Mouse (Mus musculus): ENCODE data around the gene Hdhd5.

Gene Hdhd5

GRCm38 (mm10) chr6:120481538-120481937 lies 49.6 kb downstream of the Hdhd5 start:
- peak; percentile 20 for DNase-seq

- no peak for DNase-seq
Observed at GRCm38 (mm10) chr6:120480361-120480760, 50.8 kb downstream of the Hdhd5 start.

GRCm38 (mm10) chr6:120479302-120479701 lies 51.8 kb downstream of the Hdhd5 start:
- DNase-seq, result no peak

- DNase-seq, result peak; percentile 60
Observed at GRCm38 (mm10) chr6:120475288-120475687, 55.8 kb downstream of the Hdhd5 start.

GRCm38 (mm10) chr6:120473427-120473826 lies 57.7 kb downstream of the Hdhd5 start:
- peak; percentile 51 for DNase-seq

- DNase-seq, result no peak
Observed at GRCm38 (mm10) chr6:120472455-120473140, 58.5 kb downstream of the Hdhd5 start.

GRCm38 (mm10) chr6:120471991-120472441 lies 59.1 kb downstream of the Hdhd5 start:
- no peak for DNase-seq

- no peak for DNase-seq
Observed at GRCm38 (mm10) chr6:120470666-120471065, 60.5 kb downstream of the Hdhd5 start.

GRCm38 (mm10) chr6:120469770-120470169 lies 61.3 kb downstream of the Hdhd5 start:
- no peak for DNase-seq

GRCm38 (mm10) chr6:120469268-120469667 lies 61.9 kb downstream of the Hdhd5 start:
- DNase-seq, result no peak

GRCm38 (mm10) chr6:120468259-120468658 lies 62.9 kb downstream of the Hdhd5 start:
- DNase-seq, result no peak

GRCm38 (mm10) chr6:120466609-120467329 lies 64.3 kb downstream of the Hdhd5 start:
- peak; percentile 49 for DNase-seq

GRCm38 (mm10) chr6:120465393-120465792 lies 65.7 kb downstream of the Hdhd5 start:
- DNase-seq, result no peak

- DNase-seq, result no peak
Observed at GRCm38 (mm10) chr6:120464406-120464939, 66.6 kb downstream of the Hdhd5 start.

- peak; percentile 27 for DNase-seq
Observed at GRCm38 (mm10) chr6:120463884-120464283, 67.2 kb downstream of the Hdhd5 start.

GRCm38 (mm10) chr6:120463086-120463871 lies 67.8 kb downstream of the Hdhd5 start, which contains the start of gene Il17ra:
Gene Il17ra, plus strand, starts transcription at chr6:120463247.
- peak; percentile 90 for DNase-seq

GRCm38 (mm10) chr6:120462251-120462650 lies 68.9 kb downstream of the Hdhd5 start:
- DNase-seq, result no peak

GRCm38 (mm10) chr6:120461217-120461616 lies 69.9 kb downstream of the Hdhd5 start:
- DNase-seq, result no peak

Measured in kidney, postnatal 14 days (tissue).